Mouse (Mus musculus) cerebellum, adult 2 months (tissue): ENCODE measurements at regions not wholly inside any gene's neighbourhood (a gene's known extent, or its start where the extent isn't known, plus 50 kb on each side); places are given as distances from the start of the nearest gene placed in this dataset.

Source experiments
- CTCF ChIP-seq: fragments of 200-500 bp; IDR thresholded peaks from 2 replicates; pipeline ENCODE4 v1.5.1; 2011; ENCODE audit warnings: low read depth, mild to moderate bottlenecking, control low read depth, low read length, moderate library complexity, borderline replicate concordance; ENCODE audit not compliant: insufficient read depth
- POLR2A ChIP-seq: fragments of 200-500 bp; IDR thresholded peaks from 2 replicates; pipeline ENCODE4 v1.6.1; 2011; ENCODE audit warnings: low read length, control low read depth, borderline replicate concordance; ENCODE audit not compliant: insufficient read depth

DNA sequence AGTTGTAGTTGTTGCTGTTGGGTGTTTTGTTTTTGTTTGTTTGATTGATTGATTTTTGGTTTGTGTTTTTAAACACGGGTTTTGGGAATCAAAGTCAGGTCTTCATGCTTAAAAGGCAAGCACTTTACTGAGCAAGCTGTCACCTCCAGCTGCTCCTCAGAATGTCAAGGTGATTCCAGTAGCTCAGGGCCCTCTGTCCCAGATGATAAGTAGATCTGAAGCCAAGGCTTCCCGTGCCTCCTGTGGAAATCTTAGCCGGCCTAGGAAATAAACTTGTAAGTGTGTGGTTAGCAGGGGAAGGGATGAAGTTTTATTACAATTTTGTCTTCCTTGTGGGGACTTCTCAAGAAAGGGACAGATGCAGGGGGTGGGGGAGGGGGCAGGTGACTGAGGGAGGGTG lies 205.2 kb upstream of the Jade1 start:
- no peak for TF ChIP-seq CTCF
- no peak for TF ChIP-seq POLR2A
